Mouse (Mus musculus): ENCODE data around the gene Prrxl1.
A peak's percentile ranks its signal among the peaks of the same experiment; 100 is the strongest.

The Prrxl1 gene

GRCm38 (mm10) chr14:32599290-32600041 lies at the start of gene Prrxl1:
Gene Prrxl1, plus strand, starts transcription at chr14:32599407.
- DNase-seq (ENCODE audit: low read depth, low spot score): no peak

- DNase-seq (ENCODE audit: low read depth, low spot score): no peak
Measured at GRCm38 (mm10) chr14:32551854-32552253, 47.4 kb upstream of the Prrxl1 start.

- no peak for DNase-seq (ENCODE audit: low read depth, low spot score)
Measured at GRCm38 (mm10) chr14:32553198-32553903, 45.9 kb upstream of the Prrxl1 start.

GRCm38 (mm10) chr14:32554860-32555526 lies 44.2 kb upstream of the Prrxl1 start:
- DNase-seq (ENCODE audit: low read depth, low spot score): peak; percentile 53

GRCm38 (mm10) chr14:32561428-32561827 lies 37.8 kb upstream of the Prrxl1 start:
- no peak for DNase-seq (ENCODE audit: low read depth, low spot score)

- DNase-seq (ENCODE audit: low read depth, low spot score): no peak
Measured at GRCm38 (mm10) chr14:32563661-32564060, 35.5 kb upstream of the Prrxl1 start.

GRCm38 (mm10) chr14:32572519-32572918 lies 26.7 kb upstream of the Prrxl1 start:
- DNase-seq (ENCODE audit: low read depth, low spot score): no peak

- DNase-seq (ENCODE audit: low read depth, low spot score): no peak
Measured at GRCm38 (mm10) chr14:32578420-32578819, 20.8 kb upstream of the Prrxl1 start.

- no peak for DNase-seq (ENCODE audit: low read depth, low spot score)
Measured at GRCm38 (mm10) chr14:32583696-32584095, 15.5 kb upstream of the Prrxl1 start.

GRCm38 (mm10) chr14:32587013-32587784 lies 12.0 kb upstream of the Prrxl1 start:
- peak; percentile 79 for DNase-seq (ENCODE audit: low read depth, low spot score)

GRCm38 (mm10) chr14:32590377-32590776 lies 8.8 kb upstream of the Prrxl1 start:
- no peak for DNase-seq (ENCODE audit: low read depth, low spot score)

- peak; percentile 92 for DNase-seq (ENCODE audit: low read depth, low spot score)
Measured at GRCm38 (mm10) chr14:32597232-32598231, 1.7 kb upstream of the Prrxl1 start.

- no peak for DNase-seq (ENCODE audit: low read depth, low spot score)
Measured at GRCm38 (mm10) chr14:32598437-32599219, 579 bp upstream of the Prrxl1 start.

- no peak for DNase-seq (ENCODE audit: low read depth, low spot score)
Measured at GRCm38 (mm10) chr14:32600110-32600509, 903 bp downstream of the Prrxl1 start.

GRCm38 (mm10) chr14:32605508-32605907 lies 6.3 kb downstream of the Prrxl1 start:
- no peak for DNase-seq (ENCODE audit: low read depth, low spot score)

- DNase-seq (ENCODE audit: low read depth, low spot score): no peak
Measured at GRCm38 (mm10) chr14:32606316-32606715, 7.1 kb downstream of the Prrxl1 start.

- no peak for DNase-seq (ENCODE audit: low read depth, low spot score)
Measured at GRCm38 (mm10) chr14:32609392-32609791, 10.2 kb downstream of the Prrxl1 start.

- no peak for DNase-seq (ENCODE audit: low read depth, low spot score)
Measured at GRCm38 (mm10) chr14:32617253-32617652, 18.0 kb downstream of the Prrxl1 start.

- no peak for DNase-seq (ENCODE audit: low read depth, low spot score)
Measured at GRCm38 (mm10) chr14:32624245-32624644, 25.0 kb downstream of the Prrxl1 start.

GRCm38 (mm10) chr14:32624811-32625210 lies 25.6 kb downstream of the Prrxl1 start:
- DNase-seq (ENCODE audit: low read depth, low spot score): no peak

All from forelimb bud, embryonic 11.5 days (tissue).